Mouse (Mus musculus) limb, embryonic 14.5 days (tissue): ENCODE measurements around the gene Gm37240. TPM values are rescaled to one million over a fixed set of nuclear protein-coding genes. Genes with fewer than 3 reads are reported as not detected.

Experiments used
- ATAC-seq: fragments of 200-750 bp; cut with Nextera tagmentation; 2 replicates; pipeline ENCODE4 v1.8.0; 2017; ENCODE audit warnings: low read depth, moderate number of reproducible peaks, moderate TSS enrichment; ENCODE audit not compliant: low FRiP score
- DNase-seq: peaks from one replicate; pipeline ENCODE4 v3.0.0-alpha.2; 2015; ENCODE audit warnings: low spot score
- H3K27ac ChIP-seq: fragments of 300-500 bp; sonication (generic); replicated peaks from 2 replicates; pipeline ENCODE4 v1.5.1; 2014; ENCODE audit warnings: low read depth, mild to moderate bottlenecking, low read length, moderate library complexity, mixed read lengths
- H3K27me3 ChIP-seq: fragments of 300-500 bp; sonication (generic); 2 replicates; pipeline ENCODE4 v1.6.1; 2014; ENCODE audit warnings: low read length, mixed read lengths; ENCODE audit not compliant: control insufficient read depth, insufficient read depth
- H3K36me3 ChIP-seq: fragments of 300-500 bp; sonication (generic); 2 replicates; pipeline ENCODE4 v1.6.1; 2014; ENCODE audit warnings: mild to moderate bottlenecking, low read length, moderate library complexity, mixed read lengths; ENCODE audit not compliant: control insufficient read depth, insufficient read depth
- H3K4me1 ChIP-seq: fragments of 300-500 bp; sonication (generic); 2 replicates; pipeline ENCODE4 v1.6.1; 2014; ENCODE audit warnings: antibody characterized with exemption, low read length, mixed read lengths; ENCODE audit not compliant: control insufficient read depth, insufficient read depth
- H3K4me2 ChIP-seq: fragments of 300-500 bp; sonication (generic); replicated peaks from 2 replicates; pipeline ENCODE4 v1.6.1; 2014; ENCODE audit warnings: low read depth, mild to moderate bottlenecking, low read length, moderate library complexity; ENCODE audit not compliant: severe bottlenecking
- H3K4me3 ChIP-seq: fragments of 300-500 bp; sonication (generic); replicated peaks from 2 replicates; pipeline ENCODE4 v1.5.1; 2014; ENCODE audit warnings: low read length
- H3K9ac ChIP-seq: fragments of 300-500 bp; sonication (generic); 2 replicates; pipeline ENCODE4 v1.6.1; 2014; ENCODE audit warnings: mild to moderate bottlenecking, low read depth, low read length, moderate library complexity; ENCODE audit not compliant: severe bottlenecking
- H3K9me3 ChIP-seq: fragments of 300-500 bp; sonication (generic); 2 replicates; pipeline ENCODE4 v1.6.1; 2016; ENCODE audit warnings: low read length; ENCODE audit not compliant: control insufficient read depth
- POLR2A ChIP-seq: fragments of 200-500 bp; IDR thresholded peaks from 2 replicates; pipeline ENCODE4 v1.8.0; 2012; ENCODE audit warnings: inconsistent platforms, mild to moderate bottlenecking, moderate library complexity, borderline replicate concordance; ENCODE audit not compliant: insufficient read depth, insufficient read length; ENCODE audit errors: extremely low read depth
- WGBS: fragments of 180-500 bp; shearing (Covaris S2); extraction: QIAGEN DNeasy Blood & Tissue Kit; methylation state at CpG from one replicate; pipeline ENCODE4 v1.1.7; 2014; 5-methylcytosine and 5-hydroxymethylcytosine counted together
- polyA plus RNA-seq, 2 experiments: library from polyadenylated mRNA; depleted of rRNA in 1 of 2; stranded (reverse) in 1 of 2; unstranded in 1 of 2; fragments of >200 nt; fragmentation: Nextera tagmentation in 1 of 2; extraction: Ambion mirVana in 1 of 2; gene quantifications; 2 replicates each; pipeline versions ENCODE4 v1.2.1 to v1.2.3; 2012 to 2014

The Gm37240 gene
- polyA plus RNA-seq, 2 experiments: 2.0 to 13.4 TPM

- H3K4me1 ChIP-seq: no peaks in the 10 kb centered on the region
- ATAC-seq: no peak
- no peak overlapping the region for H3K27ac ChIP-seq
- no peak overlapping the region for H3K4me2 ChIP-seq
- no peak overlapping the region for H3K4me3 ChIP-seq
- TF ChIP-seq POLR2A: no peak
- DNase-seq: no peak
- H3K27me3 ChIP-seq: no peaks in the 10 kb centered on the region
- no peaks in the 10 kb centered on the region; the same call in 1 of the 2 replicates for H3K9me3 ChIP-seq
- WGBS: 91% methylated on average over 15 of the region's 15 CpGs
- no peak overlapping the region for H3K9ac ChIP-seq
- H3K36me3 ChIP-seq: no peaks in the 10 kb centered on the region
Observed at GRCm38 (mm10) chr3:84715073-84715768, 1172.1 kb downstream of the Gm37240 start.

- WGBS: 51% methylated on average over 2 of the region's 2 CpGs
- Histone ChIP-seq H3K4me2 (no peak overlapping the region), H3K4me3 (no peak overlapping the region), H3K4me1 (no peaks in the 10 kb centered on the region), H3K9ac (no peak overlapping the region), H3K27me3 (no peaks in the 10 kb centered on the region), H3K9me3 (no peaks in the 10 kb centered on the region; the same call in 1 of the 2 replicates), H3K36me3 (no peaks in the 10 kb centered on the region), H3K27ac (no peak overlapping the region)
- DNase-seq (no peak), ATAC-seq (no peak)
- no peak for TF ChIP-seq POLR2A
Observed at GRCm38 (mm10) chr3:84712941-84713340, 1174.4 kb downstream of the Gm37240 start.

- WGBS: 87% methylated on average over 4 of the region's 4 CpGs
- TF ChIP-seq POLR2A: no peak
- Histone ChIP-seq H3K9ac (no peak overlapping the region), H3K9me3 (no peaks in the 10 kb centered on the region; the same call in 1 of the 2 replicates), H3K4me1 (no peaks in the 10 kb centered on the region), H3K36me3 (no peaks in the 10 kb centered on the region), H3K27ac (no peak overlapping the region), H3K27me3 (no peaks in the 10 kb centered on the region), H3K4me3 (no peak overlapping the region), H3K4me2 (no peak overlapping the region)
- no peak for DNase-seq
- no peak for ATAC-seq
Observed at GRCm38 (mm10) chr3:84710723-84711122, 1176.6 kb downstream of the Gm37240 start.

- TF ChIP-seq POLR2A: no peak
- 88% methylated on average over 8 of the region's 8 CpGs for WGBS
- H3K27ac ChIP-seq: no peak overlapping the region
- no peaks in the 10 kb centered on the region for H3K36me3 ChIP-seq
- DNase-seq (no peak), ATAC-seq (no peak)
- H3K9me3 ChIP-seq: no peaks in the 10 kb centered on the region
- no peaks in the 10 kb centered on the region for H3K4me1 ChIP-seq
- no peak overlapping the region for H3K9ac ChIP-seq
- no peak overlapping the region for H3K4me2 ChIP-seq
- H3K27me3 ChIP-seq: no peaks in the 10 kb centered on the region
- no peak overlapping the region for H3K4me3 ChIP-seq
Observed at GRCm38 (mm10) chr3:84709967-84710366, 1177.4 kb downstream of the Gm37240 start.

GRCm38 (mm10) chr3:84709100-84709499, 1178.2 kb downstream of the Gm37240 start:
- WGBS: 84% methylated on average over 8 of the region's 8 CpGs

GRCm38 (mm10) chr3:84708469-84708868, 1178.8 kb downstream of the Gm37240 start:
- DNase-seq: no peak
- no peak for TF ChIP-seq POLR2A
- WGBS: 84% methylated on average over 10 of the region's 10 CpGs
- ATAC-seq: no peak
- H3K27ac ChIP-seq: no peak overlapping the region
- no peak overlapping the region for H3K9ac ChIP-seq
- no peaks in the 10 kb centered on the region for H3K9me3 ChIP-seq
- H3K4me3 ChIP-seq: no peak overlapping the region
- no peak overlapping the region for H3K4me2 ChIP-seq
- H3K27me3 ChIP-seq: no peaks in the 10 kb centered on the region
- no peaks in the 10 kb centered on the region for H3K4me1 ChIP-seq
- no peaks in the 10 kb centered on the region for H3K36me3 ChIP-seq

More at GRCm38 (mm10) chr3:84709100-84709499, 1178.2 kb downstream of the Gm37240 start:
- H3K36me3 ChIP-seq: no peaks in the 10 kb centered on the region
- no peaks in the 10 kb centered on the region for H3K4me1 ChIP-seq
- no peaks in the 10 kb centered on the region for H3K27me3 ChIP-seq
- H3K4me3 ChIP-seq: no peak overlapping the region
- no peak overlapping the region for H3K9ac ChIP-seq
- no peak overlapping the region for H3K27ac ChIP-seq
- no peak for DNase-seq
- TF ChIP-seq POLR2A: no peak
- no peak overlapping the region for H3K4me2 ChIP-seq
- no peaks in the 10 kb centered on the region for H3K9me3 ChIP-seq
- no peak for ATAC-seq
